Mouse (Mus musculus): Measurements from ENCODE around the gene Map3k12.

Map3k12 gene

DNA sequence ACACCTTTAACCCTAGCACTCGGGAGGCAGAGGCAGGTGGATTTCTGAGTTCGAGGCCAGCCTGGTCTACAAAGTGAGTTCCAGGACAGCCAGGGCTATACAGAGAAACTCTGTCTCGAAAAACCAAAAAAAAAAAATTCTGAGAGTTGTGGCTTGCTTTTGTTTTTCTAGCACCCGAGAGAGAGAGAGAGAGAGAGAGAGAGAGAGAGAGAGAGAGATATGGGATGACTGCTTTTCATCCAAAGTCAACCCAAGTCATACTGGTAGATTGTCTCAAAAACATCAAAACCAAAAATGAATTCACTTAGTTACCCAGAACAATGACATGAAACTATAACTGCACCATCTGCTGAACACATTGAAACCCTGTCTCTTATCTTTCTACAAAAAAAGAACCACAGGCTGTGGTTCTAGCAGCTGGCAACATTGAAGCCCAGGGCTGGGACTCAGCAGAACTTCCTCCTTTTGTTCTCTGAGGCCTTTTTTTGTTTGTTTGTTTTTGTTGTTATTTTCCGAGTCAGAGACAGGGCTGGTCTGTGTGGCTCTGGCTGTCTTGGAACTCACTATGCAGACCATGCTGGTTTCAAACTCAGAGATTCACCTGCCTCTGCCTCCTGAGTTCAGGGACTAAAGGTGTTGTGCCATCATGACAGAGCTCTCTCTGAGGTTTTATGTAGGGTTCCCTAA, 58.7 kb downstream of the Map3k12 start:
- DNase-seq: no peak

DNA sequence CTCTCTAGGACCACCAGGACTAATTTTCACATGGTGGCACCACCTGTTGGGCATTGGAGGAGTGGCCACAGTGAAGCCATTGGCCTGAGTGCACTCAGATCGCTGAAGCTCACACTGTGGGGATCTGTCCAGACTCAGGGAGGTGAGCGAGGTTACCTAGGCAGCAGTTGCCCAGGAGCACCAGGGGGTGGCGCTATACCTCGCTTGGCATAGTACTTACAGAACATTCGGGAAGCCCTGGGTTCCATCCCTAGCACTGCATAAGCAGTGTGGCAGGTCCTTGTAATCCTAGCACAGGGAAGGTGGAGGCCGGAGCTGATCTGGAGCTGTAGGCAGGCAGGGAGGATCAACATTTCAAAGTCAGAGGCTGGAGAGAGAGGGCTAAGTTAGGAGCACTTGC, 60.9 kb downstream of the Map3k12 start:
- no peak for DNase-seq

DNA sequence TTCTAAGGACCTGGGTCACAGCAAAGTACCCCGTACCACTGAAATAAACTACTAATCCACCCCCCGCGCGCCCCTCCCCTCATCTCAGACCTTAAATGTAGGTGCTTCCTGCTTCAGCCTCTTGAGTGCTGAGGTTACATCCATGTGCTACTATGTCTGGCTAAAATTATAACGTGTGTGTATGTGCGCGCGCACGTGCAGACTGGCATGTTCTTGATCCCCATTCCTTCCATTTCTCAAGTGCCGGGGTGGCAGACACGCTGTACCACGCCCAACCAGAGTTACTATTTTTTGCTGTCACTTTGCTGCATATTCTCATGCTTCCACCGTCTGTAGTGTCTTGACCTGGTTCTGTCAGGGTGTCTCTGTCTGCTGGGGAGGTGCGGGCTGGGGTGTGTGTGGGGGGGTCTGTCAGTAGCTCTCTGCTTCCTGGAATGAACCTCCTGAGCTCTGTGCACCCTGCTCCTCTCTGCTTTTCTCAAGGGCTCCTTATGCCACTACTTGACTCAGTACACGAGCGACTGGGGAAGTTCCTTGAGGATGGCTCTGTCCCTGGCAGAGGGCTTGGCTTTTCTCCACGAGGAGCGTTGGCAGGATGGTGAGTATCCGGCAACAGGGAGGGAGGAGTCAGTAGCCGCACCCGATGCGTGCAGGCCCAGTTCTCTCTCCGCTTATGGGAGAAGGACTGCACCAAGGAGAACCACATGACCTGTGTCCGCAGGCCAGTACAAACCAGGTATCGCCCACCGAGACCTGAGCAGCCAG, 65.0 kb downstream of the Map3k12 start:
- DNase-seq: no peak

DNA sequence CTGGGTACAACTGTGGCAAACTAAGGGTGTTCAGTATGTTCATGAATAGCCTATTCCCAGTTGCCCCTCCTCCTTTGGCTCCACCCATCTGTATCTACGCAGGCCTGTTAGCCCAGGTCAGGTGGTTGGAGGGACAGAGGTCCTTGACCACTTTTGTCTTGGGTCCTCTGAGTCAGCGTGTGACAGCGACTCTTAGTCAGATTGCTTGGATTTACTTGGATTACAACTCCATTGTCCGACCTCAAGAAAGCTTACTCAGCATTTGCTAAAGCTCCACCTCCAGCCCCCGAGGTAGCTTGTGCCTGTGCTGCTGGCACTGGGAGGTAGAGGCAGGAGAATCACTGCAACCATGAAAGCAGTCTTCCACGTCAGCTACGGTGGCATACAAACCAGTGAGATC, 65.9 kb downstream of the Map3k12 start:
- no peak for DNase-seq

DNA sequence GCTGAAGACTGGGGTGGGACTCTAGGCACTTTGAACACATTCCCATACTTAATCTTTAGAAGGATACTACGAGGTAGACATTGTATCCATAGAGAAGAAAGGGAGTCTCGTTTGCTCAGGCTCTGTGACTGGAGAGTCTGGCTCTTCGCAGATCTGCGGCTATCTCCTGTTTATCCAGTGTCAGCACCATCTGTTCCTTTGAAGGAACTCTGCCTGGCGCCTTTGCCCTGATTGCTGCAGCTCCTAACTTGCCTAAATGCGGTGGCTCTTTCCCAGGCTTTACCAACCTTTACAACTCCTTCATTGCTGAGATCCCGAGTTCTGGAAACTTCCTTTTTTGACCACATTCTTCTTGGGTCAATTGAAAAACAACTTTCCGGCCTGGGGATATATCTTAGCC, 67.5 kb downstream of the Map3k12 start:
- no peak for DNase-seq
